In genomic region chr14:101597096-101597715, GRCm38 (mm10) we compare ENCODE assay signal across 20 mouse cellular contexts. TPM values are rescaled to one million over a fixed set of nuclear protein-coding genes. Genes with fewer than 3 reads are reported as not detected.
DNase-seq lines count a peak whose midpoint lies in the region; ATAC-seq and TF ChIP-seq lines count a peak whose summit lies in the region.
"Had no signal": no experiment of that assay in that cellular context is flagged by ENCODE, and none has a peak within 500 bp of the region (broad histone marks: within the 10 kb centered on the region; RNA-seq: fewer than 3 reads in every experiment).

No protein-coding gene starts in this region.

- peak; percentile 48; the same call in 1 of the 2 replicates for ATAC-seq in heart, embryonic 12.5 days (ENCODE audit: insufficient number of reproducible peaks, low FRiP score)
- ATAC-seq in liver, embryonic 14.5 days (ENCODE audit: insufficient read depth): 0 out of 2 replicates have a peak, but pooled peaks have one; percentile 15
- no peak for ATAC-seq in liver, embryonic 12.5 days
- ATAC-seq in midbrain, embryonic 14.5 days (ENCODE audit: low FRiP score, low TSS enrichment): peak; percentile 24
- ATAC-seq: inflammation-experienced regulatory T-cells, adult 6 months had no signal

- 86% methylated on average over 12 of the region's 14 CpGs for WGBS in heart, embryonic 12.5 days
- WGBS in heart, embryonic 10.5 days: 86% methylated on average over 11 of the region's 14 CpGs
- WGBS in liver, embryonic 14.5 days (ENCODE audit: insufficient replicate concordance): 82% methylated on average over 12 of the region's 14 CpGs
- WGBS in liver, embryonic 12.5 days (ENCODE audit: insufficient replicate concordance): 80% methylated on average over 11 of the region's 14 CpGs
- WGBS in midbrain, embryonic 14.5 days: 89% methylated on average over 12 of the region's 14 CpGs

- no peak overlapping the region for H3K9ac ChIP-seq in heart, embryonic 12.5 days
- H3K9ac ChIP-seq in liver, embryonic 14.5 days (replicated peaks): no peak overlapping the region
- no peak overlapping the region for H3K9ac ChIP-seq in liver, embryonic 12.5 days
- no peak overlapping the region for H3K9ac ChIP-seq in midbrain, embryonic 14.5 days (replicated peaks; ENCODE audit: low read length)
- H3K9ac ChIP-seq: embryonic facial prominence, embryonic 12.5 days; heart, embryonic 13.5 days; limb, embryonic 13.5 days; liver, embryonic 15.5 days had no signal

- H3K36me3 ChIP-seq in heart, embryonic 12.5 days: peaks cover 3% of the 10 kb centered on the region; the same call in 1 of the 2 replicates
- no peaks in the 10 kb centered on the region for H3K36me3 ChIP-seq in heart, embryonic 10.5 days
- no peaks in the 10 kb centered on the region for H3K36me3 ChIP-seq in liver, embryonic 14.5 days (replicated peaks; ENCODE audit: control insufficient read depth, insufficient read depth, low read depth)
- no peaks in the 10 kb centered on the region for H3K36me3 ChIP-seq in liver, embryonic 12.5 days
- H3K36me3 ChIP-seq in midbrain, embryonic 14.5 days (ENCODE audit: control insufficient read depth, insufficient read depth, low read length): no peaks in the 10 kb centered on the region
- H3K36me3 ChIP-seq: embryonic facial prominence, embryonic 12.5 days; limb, embryonic 13.5 days; liver, embryonic 15.5 days had no signal

- no peak for TF ChIP-seq EP300 in liver, embryonic 14.5 days (IDR thresholded peaks at IDR 0.05; ENCODE audit: low read depth)

- no peak for TF ChIP-seq CTCF in liver, embryonic 14.5 days (IDR thresholded peaks at IDR 0.05; ENCODE audit: low read depth)

- DNase-seq in heart, embryonic 10.5 days (ENCODE audit: low spot score): no peak
- no peak for DNase-seq in liver, embryonic 14.5 days (ENCODE audit: low read depth in 3 of 3, low spot score in 3 of 3)
- DNase-seq in midbrain, embryonic 14.5 days: no peak
- no peak for DNase-seq in urinary bladder, postnatal 36 days (ENCODE audit: low spot score in 2 of 2)
- DNase-seq: cerebellum, adult 8-10 months; gastrocnemius, adult 2 months; kidney, adult 8-10 months; kidney, postnatal 4 days; layer of hippocampus, adult 9-11 months; right cerebral cortex, postnatal 14 days had no signal

- H3K9me3 ChIP-seq in heart, embryonic 12.5 days (replicated peaks): no peaks in the 10 kb centered on the region
- no peaks in the 10 kb centered on the region for H3K9me3 ChIP-seq in heart, embryonic 10.5 days
- H3K9me3 ChIP-seq in liver, embryonic 14.5 days (ENCODE audit: control insufficient read depth, low read length): no peaks in the 10 kb centered on the region
- H3K9me3 ChIP-seq in liver, embryonic 12.5 days (replicated peaks): no peaks in the 10 kb centered on the region
- H3K9me3 ChIP-seq in midbrain, embryonic 14.5 days (ENCODE audit: control insufficient read depth, low read length): no peaks in the 10 kb centered on the region
- H3K9me3 ChIP-seq: embryonic facial prominence, embryonic 12.5 days; heart, embryonic 13.5 days; limb, embryonic 13.5 days; liver, embryonic 15.5 days; megakaryocyte, embryonic 14.5 days had no signal

- no peaks in the 10 kb centered on the region for H3K27me3 ChIP-seq in heart, embryonic 12.5 days (replicated peaks)
- no peaks in the 10 kb centered on the region for H3K27me3 ChIP-seq in heart, embryonic 10.5 days (ENCODE audit: insufficient read depth, poor library complexity, severe bottlenecking)
- no peaks in the 10 kb centered on the region for H3K27me3 ChIP-seq in liver, embryonic 14.5 days (ENCODE audit: control insufficient read depth, insufficient read depth, low read length)
- H3K27me3 ChIP-seq in liver, embryonic 12.5 days (replicated peaks): no peaks in the 10 kb centered on the region
- no peaks in the 10 kb centered on the region for H3K27me3 ChIP-seq in midbrain, embryonic 14.5 days (ENCODE audit: control insufficient read depth, insufficient read depth, low read length)
- H3K27me3 ChIP-seq: embryonic facial prominence, embryonic 12.5 days; heart, embryonic 13.5 days; limb, embryonic 13.5 days; liver, embryonic 15.5 days; megakaryocyte, embryonic 14.5 days had no signal

- peaks cover 11% of the 10 kb centered on the region for H3K4me1 ChIP-seq in heart, embryonic 12.5 days (replicated peaks)
- no peaks in the 10 kb centered on the region for H3K4me1 ChIP-seq in heart, embryonic 10.5 days
- H3K4me1 ChIP-seq in liver, embryonic 14.5 days (replicated peaks; ENCODE audit: control insufficient read depth in 2 of 2, insufficient read depth in 2 of 2, low read length in 1 of 2): no peaks in the 10 kb centered on the region
- no peaks in the 10 kb centered on the region for H3K4me1 ChIP-seq in liver, embryonic 12.5 days
- H3K4me1 ChIP-seq in brown adipose tissue, adult 24 weeks (ENCODE audit: control insufficient read depth, insufficient read depth, insufficient read length, low read length): peaks cover 9% of the 10 kb centered on the region
- H3K4me1 ChIP-seq in midbrain, embryonic 14.5 days (ENCODE audit: control insufficient read depth, insufficient read depth, low read length): no peaks in the 10 kb centered on the region
- H3K4me1 ChIP-seq: embryonic facial prominence, embryonic 12.5 days; limb, embryonic 13.5 days; liver, embryonic 15.5 days; megakaryocyte, embryonic 14.5 days had no signal

- no peak overlapping the region for H3K4me3 ChIP-seq in heart, embryonic 12.5 days
- no peak overlapping the region for H3K4me3 ChIP-seq in heart, embryonic 10.5 days
- H3K4me3 ChIP-seq in liver, embryonic 14.5 days (ENCODE audit: insufficient read depth in 1 of 2, low read depth in 2 of 2, low read length in 2 of 2): no peak overlapping the region
- no peak overlapping the region for H3K4me3 ChIP-seq in liver, embryonic 12.5 days
- H3K4me3 ChIP-seq in brown adipose tissue, adult 24 weeks (ENCODE audit: insufficient read depth, low read depth, low read length): no peak overlapping the region
- H3K4me3 ChIP-seq in midbrain, embryonic 14.5 days (replicated peaks; ENCODE audit: low read depth, low read length): no peak overlapping the region
- H3K4me3 ChIP-seq: embryonic facial prominence, embryonic 12.5 days; gastrocnemius, adult 2 months; heart, embryonic 13.5 days; limb, embryonic 13.5 days; liver, embryonic 15.5 days; megakaryocyte, embryonic 14.5 days; myocyte had no signal

- no peak overlapping the region for H3K4me2 ChIP-seq in heart, embryonic 12.5 days
- H3K4me2 ChIP-seq in liver, embryonic 14.5 days (ENCODE audit: low read depth): no peak overlapping the region
- no peak overlapping the region for H3K4me2 ChIP-seq in liver, embryonic 12.5 days
- H3K4me2 ChIP-seq in midbrain, embryonic 14.5 days (ENCODE audit: low read length): no peak overlapping the region
- H3K4me2 ChIP-seq: embryonic facial prominence, embryonic 12.5 days; heart, embryonic 13.5 days; limb, embryonic 13.5 days; liver, embryonic 15.5 days had no signal

- no peak overlapping the region for H3K27ac ChIP-seq in heart, embryonic 12.5 days (ENCODE audit: poor library complexity, severe bottlenecking)
- H3K27ac ChIP-seq in heart, embryonic 10.5 days: no peak overlapping the region
- H3K27ac ChIP-seq in liver, embryonic 14.5 days: no peak overlapping the region
- no peak overlapping the region for H3K27ac ChIP-seq in liver, embryonic 12.5 days
- peak overlapping the region; percentile 54; the same call in 1 of the 2 replicates for H3K27ac ChIP-seq in brown adipose tissue, adult 24 weeks (replicated peaks; ENCODE audit: low read depth, low read length)
- no peak overlapping the region for H3K27ac ChIP-seq in midbrain, embryonic 14.5 days (replicated peaks; ENCODE audit: low read depth, low read length)
- H3K27ac ChIP-seq: embryonic facial prominence, embryonic 12.5 days; gastrocnemius, adult 2 months; heart, embryonic 13.5 days; limb, embryonic 13.5 days; liver, embryonic 15.5 days had no signal

RNA-seq across cellular contexts. Expression of gene Tbc1d4, which starts 11.8 kb away (rescaled TPM):
- 28.8 and 29.3 TPM in 2 replicates for polyA plus RNA-seq in heart, embryonic 12.5 days (2016; fragmentation: Nextera tagmentation; extraction: Ambion mirVana)
- 13.7 and 20.4 TPM in 2 replicates for polyA plus RNA-seq in heart, embryonic 10.5 days (2016; fragmentation: Nextera tagmentation; extraction: Ambion mirVana)
- polyA plus RNA-seq in liver, embryonic 14.5 days (2012; rRNA removed): 0.69 and 0.85 TPM in 2 replicates
- polyA plus RNA-seq in liver, embryonic 14.5 days (2014; fragmentation: Nextera tagmentation; extraction: Ambion mirVana): 1.3 and 1.9 TPM in 2 replicates
- polyA plus RNA-seq in liver, embryonic 12.5 days (2016; fragmentation: Nextera tagmentation; extraction: Ambion mirVana): 3.3 and 3.9 TPM in 2 replicates
- 25.0 and 28.3 TPM in 2 replicates for polyA plus RNA-seq in brown adipose tissue, adult 24 weeks (2012; ENCODE audit: insufficient read depth, insufficient read length, missing spikeins)
- polyA plus RNA-seq in midbrain, embryonic 14.5 days (2014; fragmentation: Nextera tagmentation; extraction: Ambion mirVana): 7.1 and 8.9 TPM in 2 replicates

RNA-seq across cellular contexts. Expression of gene Commd6, which starts 43.3 kb away (rescaled TPM):
- polyA plus RNA-seq in heart, embryonic 12.5 days (2016; fragmentation: Nextera tagmentation; extraction: Ambion mirVana): 78.8 and 79.2 TPM in 2 replicates
- 83.6 and 84.6 TPM in 2 replicates for polyA plus RNA-seq in heart, embryonic 10.5 days (2016; fragmentation: Nextera tagmentation; extraction: Ambion mirVana)
- polyA plus RNA-seq in liver, embryonic 14.5 days (2012; rRNA removed): 14.8 and 20.2 TPM in 2 replicates
- polyA plus RNA-seq in liver, embryonic 14.5 days (2014; fragmentation: Nextera tagmentation; extraction: Ambion mirVana): 40.7 and 42.0 TPM in 2 replicates
- 61.9 and 64.2 TPM in 2 replicates for polyA plus RNA-seq in liver, embryonic 12.5 days (2016; fragmentation: Nextera tagmentation; extraction: Ambion mirVana)
- polyA plus RNA-seq in brown adipose tissue, adult 24 weeks (2012; ENCODE audit: insufficient read depth, insufficient read length, missing spikeins): 123 and 160 TPM in 2 replicates
- polyA plus RNA-seq in midbrain, embryonic 14.5 days (2014; fragmentation: Nextera tagmentation; extraction: Ambion mirVana): 95.8 and 97.2 TPM in 2 replicates

RNA-seq across cellular contexts. Expression of gene Uchl3, which starts 56.6 kb away (rescaled TPM):
- polyA plus RNA-seq in heart, embryonic 12.5 days (2016; fragmentation: Nextera tagmentation; extraction: Ambion mirVana): 104 and 107 TPM in 2 replicates
- polyA plus RNA-seq in heart, embryonic 10.5 days (2016; fragmentation: Nextera tagmentation; extraction: Ambion mirVana): 128 and 157 TPM in 2 replicates
- 19.4 and 33.9 TPM in 2 replicates for polyA plus RNA-seq in liver, embryonic 14.5 days (2012; rRNA removed)
- polyA plus RNA-seq in liver, embryonic 14.5 days (2014; fragmentation: Nextera tagmentation; extraction: Ambion mirVana): 73.0 and 80.6 TPM in 2 replicates
- polyA plus RNA-seq in liver, embryonic 12.5 days (2016; fragmentation: Nextera tagmentation; extraction: Ambion mirVana): 108 and 119 TPM in 2 replicates
- polyA plus RNA-seq in brown adipose tissue, adult 24 weeks (2012; ENCODE audit: insufficient read depth, insufficient read length, missing spikeins): 67.9 and 83.8 TPM in 2 replicates
- polyA plus RNA-seq in midbrain, embryonic 14.5 days (2014; fragmentation: Nextera tagmentation; extraction: Ambion mirVana): 294 and 335 TPM in 2 replicates
